Mouse (Mus musculus): ENCODE results near the gene Duoxa1. TPM values are rescaled to one million over a fixed set of nuclear protein-coding genes. Genes with fewer than 3 reads are reported as not detected.
"Not testable (repeated sequence)": the region's sequence is repeated elsewhere in the genome, so short reads cannot be mapped to it uniquely, and the experiment has no call there.

The Duoxa1 gene
- polyA plus RNA-seq, 1 experiment from 2014 or later = 0.97 TPM

- no peak overlapping the region for H3K27ac ChIP-seq (ENCODE audit: low read length)
- 82% methylated on average over 8 of the region's 8 CpGs for WGBS
- no peak overlapping the region for H3K4me2 ChIP-seq (ENCODE audit: low read depth, low read length)
- ATAC-seq (replicated peaks; ENCODE audit: extremely low read depth, insufficient read depth, low FRiP score) = no peak
- H3K4me3 ChIP-seq (ENCODE audit: low read length) = no peak overlapping the region
- H3K9ac ChIP-seq (ENCODE audit: low read length) = no peak overlapping the region
- peaks cover 7% of the 10 kb centered on the region; the same call in 1 of the 2 replicates for H3K36me3 ChIP-seq (ENCODE audit: control insufficient read depth, insufficient read depth)
- H3K4me1 ChIP-seq (ENCODE audit: control insufficient read depth, insufficient read depth, low read length) = peaks cover 12% of the 10 kb centered on the region
- no peaks in the 10 kb centered on the region for H3K9me3 ChIP-seq (replicated peaks; ENCODE audit: control insufficient read depth, low read length)
- H3K27me3 ChIP-seq (ENCODE audit: control insufficient read depth, insufficient read depth, low read length) = no peaks in the 10 kb centered on the region
Measured at GRCm38 (mm10) chr2:122353765-122354164, 40.2 kb upstream of the Duoxa1 start.

GRCm38 (mm10) chr2:122352992-122353391, 39.5 kb upstream of the Duoxa1 start:
- H3K9ac ChIP-seq (ENCODE audit: low read length) = no peak overlapping the region
- H3K27me3 ChIP-seq (ENCODE audit: control insufficient read depth, insufficient read depth, low read length) = no peaks in the 10 kb centered on the region
- peaks cover 16% of the 10 kb centered on the region for H3K4me1 ChIP-seq (ENCODE audit: control insufficient read depth, insufficient read depth, low read length)
- ATAC-seq (replicated peaks; ENCODE audit: extremely low read depth, insufficient read depth, low FRiP score) = no peak
- H3K4me3 ChIP-seq (ENCODE audit: low read length) = no peak overlapping the region
- H3K27ac ChIP-seq (ENCODE audit: low read length) = no peak overlapping the region
- WGBS = 71% methylated on average over 6 of the region's 6 CpGs
- no peak overlapping the region for H3K4me2 ChIP-seq (ENCODE audit: low read depth, low read length)
- H3K36me3 ChIP-seq (ENCODE audit: control insufficient read depth, insufficient read depth) = peaks cover 7% of the 10 kb centered on the region; the same call in 1 of the 2 replicates
- H3K9me3 ChIP-seq (replicated peaks; ENCODE audit: control insufficient read depth, low read length) = no peaks in the 10 kb centered on the region

- ATAC-seq (replicated peaks; ENCODE audit: extremely low read depth, insufficient read depth, low FRiP score) = no peak
Measured at GRCm38 (mm10) chr2:122351931-122352329, 38.4 kb upstream of the Duoxa1 start.

GRCm38 (mm10) chr2:122351156-122351930, 37.8 kb upstream of the Duoxa1 start:
- peaks cover 17% of the 10 kb centered on the region for H3K4me1 ChIP-seq (ENCODE audit: control insufficient read depth, insufficient read depth, low read length)
- ATAC-seq (replicated peaks; ENCODE audit: extremely low read depth, insufficient read depth, low FRiP score) = no peak
- H3K4me2 ChIP-seq (ENCODE audit: low read depth, low read length) = no peak overlapping the region
- H3K4me3 ChIP-seq (ENCODE audit: low read length) = no peak overlapping the region
- H3K9ac ChIP-seq (ENCODE audit: low read length) = no peak overlapping the region
- WGBS = 66% methylated on average over 5 of the region's 5 CpGs
- 0 out of 2 replicates have a peak overlapping the region, but pooled peaks have one; percentile 3 for H3K27ac ChIP-seq (ENCODE audit: low read length)
- H3K36me3 ChIP-seq (ENCODE audit: control insufficient read depth, insufficient read depth) = no peaks in the 10 kb centered on the region; the same call in 1 of the 2 replicates
- peaks cover 6% of the 10 kb centered on the region; the same call in 1 of the 2 replicates for H3K27me3 ChIP-seq (ENCODE audit: control insufficient read depth, insufficient read depth, low read length)
- no peaks in the 10 kb centered on the region for H3K9me3 ChIP-seq (replicated peaks; ENCODE audit: control insufficient read depth, low read length)

More at GRCm38 (mm10) chr2:122351931-122352329, 38.4 kb upstream of the Duoxa1 start:
- peaks cover 17% of the 10 kb centered on the region for H3K4me1 ChIP-seq (ENCODE audit: control insufficient read depth, insufficient read depth, low read length)
- H3K27ac ChIP-seq (ENCODE audit: low read length) = 0 out of 2 replicates have a peak overlapping the region, but pooled peaks have one; percentile 3
- no peak overlapping the region for H3K9ac ChIP-seq (ENCODE audit: low read length)
- H3K4me3 ChIP-seq (ENCODE audit: low read length) = no peak overlapping the region
- H3K36me3 ChIP-seq (ENCODE audit: control insufficient read depth, insufficient read depth) = peaks cover 5% of the 10 kb centered on the region; the same call in 1 of the 2 replicates
- H3K4me2 ChIP-seq (ENCODE audit: low read depth, low read length) = no peak overlapping the region
- no peaks in the 10 kb centered on the region for H3K9me3 ChIP-seq (replicated peaks; ENCODE audit: control insufficient read depth, low read length)
- 48% methylated on average over 4 of the region's 4 CpGs for WGBS
- no peaks in the 10 kb centered on the region for H3K27me3 ChIP-seq (ENCODE audit: control insufficient read depth, insufficient read depth, low read length)

- Histone ChIP-seq H3K4me2 (ENCODE audit: low read depth, low read length) (peak overlapping the region; percentile 88), H3K4me3 (ENCODE audit: low read length) (peak overlapping the region; percentile 77), H3K9me3 (replicated peaks; ENCODE audit: control insufficient read depth, low read length) (no peaks in the 10 kb centered on the region), H3K27me3 (ENCODE audit: control insufficient read depth, insufficient read depth, low read length) (peaks cover 6% of the 10 kb centered on the region; the same call in 1 of the 2 replicates), H3K9ac (ENCODE audit: low read length) (peak overlapping the region; percentile 89), H3K36me3 (ENCODE audit: control insufficient read depth, insufficient read depth) (no peaks in the 10 kb centered on the region; the same call in 1 of the 2 replicates), H3K27ac (ENCODE audit: low read length) (peak overlapping the region; percentile 97), H3K4me1 (ENCODE audit: control insufficient read depth, insufficient read depth, low read length) (peaks cover 17% of the 10 kb centered on the region)
- WGBS = 9% methylated on average over 14 of the region's 14 CpGs
- peak; percentile 23 for ATAC-seq (replicated peaks; ENCODE audit: extremely low read depth, insufficient read depth, low FRiP score)
Measured at GRCm38 (mm10) chr2:122349136-122349785, 35.7 kb upstream of the Duoxa1 start.

GRCm38 (mm10) chr2:122348531-122349131, 35.1 kb upstream of the Duoxa1 start:
- peak overlapping the region; percentile 97 for H3K27ac ChIP-seq (ENCODE audit: low read length)
- no peaks in the 10 kb centered on the region; the same call in 1 of the 2 replicates for H3K36me3 ChIP-seq (ENCODE audit: control insufficient read depth, insufficient read depth)
- peaks cover 17% of the 10 kb centered on the region for H3K4me1 ChIP-seq (ENCODE audit: control insufficient read depth, insufficient read depth, low read length)
- under 1% methylated on average over 51 of the region's 63 CpGs for WGBS
- H3K4me2 ChIP-seq (ENCODE audit: low read depth, low read length) = peak overlapping the region; percentile 88
- H3K9me3 ChIP-seq (replicated peaks; ENCODE audit: control insufficient read depth, low read length) = no peaks in the 10 kb centered on the region
- H3K9ac ChIP-seq (ENCODE audit: low read length) = peak overlapping the region; percentile 89
- peaks cover 10% of the 10 kb centered on the region; the same call in 1 of the 2 replicates for H3K27me3 ChIP-seq (ENCODE audit: control insufficient read depth, insufficient read depth, low read length)
- peak overlapping the region; percentile 77 for H3K4me3 ChIP-seq (ENCODE audit: low read length)
- peak; percentile 92 for ATAC-seq (replicated peaks; ENCODE audit: extremely low read depth, insufficient read depth, low FRiP score)

GRCm38 (mm10) chr2:122347257-122347656, 33.7 kb upstream of the Duoxa1 start:
- no peak for ATAC-seq (replicated peaks; ENCODE audit: extremely low read depth, insufficient read depth, low FRiP score)
- Histone ChIP-seq H3K4me1 (ENCODE audit: control insufficient read depth, insufficient read depth, low read length) (peaks cover 17% of the 10 kb centered on the region), H3K27ac (ENCODE audit: low read length) (no peak overlapping the region), H3K9me3 (replicated peaks; ENCODE audit: control insufficient read depth, low read length) (no peaks in the 10 kb centered on the region), H3K36me3 (ENCODE audit: control insufficient read depth, insufficient read depth) (no peaks in the 10 kb centered on the region), H3K4me2 (ENCODE audit: low read depth, low read length) (no peak overlapping the region), H3K27me3 (ENCODE audit: control insufficient read depth, insufficient read depth, low read length) (peaks cover 10% of the 10 kb centered on the region; the same call in 1 of the 2 replicates), H3K4me3 (ENCODE audit: low read length) (no peak overlapping the region), H3K9ac (ENCODE audit: low read length) (no peak overlapping the region)
- WGBS = 88% methylated on average over 3 of the region's 3 CpGs

- not testable (repeated sequence) for H3K9ac ChIP-seq (ENCODE audit: low read length); H3K4me3 ChIP-seq (ENCODE audit: low read length); H3K4me2 ChIP-seq (ENCODE audit: low read depth, low read length); H3K27ac ChIP-seq (ENCODE audit: low read length); H3K9me3 ChIP-seq (replicated peaks; ENCODE audit: control insufficient read depth, low read length); H3K36me3 ChIP-seq (ENCODE audit: control insufficient read depth, insufficient read depth); ATAC-seq (replicated peaks; ENCODE audit: extremely low read depth, insufficient read depth, low FRiP score)
- Histone ChIP-seq H3K27me3 (ENCODE audit: control insufficient read depth, insufficient read depth, low read length) (peaks cover 10% of the 10 kb centered on the region; the same call in 1 of the 2 replicates), H3K4me1 (ENCODE audit: control insufficient read depth, insufficient read depth, low read length) (peaks cover 11% of the 10 kb centered on the region)
- 86% methylated on average over 6 of the region's 6 CpGs for WGBS
Measured at GRCm38 (mm10) chr2:122346164-122346563, 32.6 kb upstream of the Duoxa1 start.

Measured in heart, embryonic 16.5 days (tissue).